Mouse (Mus musculus) cerebellum, adult 9-11 months (tissue): ENCODE results near the gene Spc24.
A peak's percentile ranks its signal among the peaks of the same experiment; 100 is the strongest.
"Not testable (repeated sequence)": the region's sequence is repeated elsewhere in the genome, so short reads cannot be mapped to it uniquely, and the experiment has no call there.

Experiments used
- DNase-seq: peaks from one replicate; pipeline ENCODE4 v3.0.0; 2022

The Spc24 gene

GRCm38 (mm10) chr9:21781657-21782468, 21.8 kb upstream of the Spc24 start:
- DNase-seq, result no peak

- no peak for DNase-seq
These were observed 17.6 kb upstream of the Spc24 start for GRCm38 (mm10) chr9:21777726-21778125.

- peak; percentile 27 for DNase-seq
These were observed 14.2 kb upstream of the Spc24 start for GRCm38 (mm10) chr9:21774353-21774752.

- not testable (repeated sequence) for DNase-seq
These were observed 13.3 kb upstream of the Spc24 start for GRCm38 (mm10) chr9:21773396-21773795.

- peak; percentile 76 for DNase-seq
These were observed 9.6 kb upstream of the Spc24 start for GRCm38 (mm10) chr9:21769558-21770183.

- DNase-seq, result peak; percentile 79
These were observed 8.7 kb upstream of the Spc24 start for GRCm38 (mm10) chr9:21768511-21769411.

- peak; percentile 88 for DNase-seq
These were observed 7.8 kb upstream of the Spc24 start for GRCm38 (mm10) chr9:21767896-21768295.

- peak; percentile 25 for DNase-seq
These were observed 4.2 kb upstream of the Spc24 start for GRCm38 (mm10) chr9:21764084-21764999.

GRCm38 (mm10) chr9:21762135-21762534, 2.0 kb upstream of the Spc24 start:
- peak; percentile 40 for DNase-seq

- no peak for DNase-seq
These were observed 385 bp downstream of the Spc24 start for GRCm38 (mm10) chr9:21759718-21760117.

GRCm38 (mm10) chr9:21758576-21759529, 1.2 kb downstream of the Spc24 start:
- peak; percentile 54 for DNase-seq

- peak; percentile 65 for DNase-seq
These were observed 5.4 kb downstream of the Spc24 start for GRCm38 (mm10) chr9:21754516-21755321.

- DNase-seq, result peak; percentile 87
These were observed 6.1 kb downstream of the Spc24 start for GRCm38 (mm10) chr9:21754003-21754402.

- DNase-seq, result peak; percentile 49
These were observed 7.8 kb downstream of the Spc24 start for GRCm38 (mm10) chr9:21752252-21752792.

GRCm38 (mm10) chr9:21751347-21751746, 8.8 kb downstream of the Spc24 start:
- peak; percentile 71 for DNase-seq

GRCm38 (mm10) chr9:21750370-21750769, 9.7 kb downstream of the Spc24 start:
- DNase-seq, result peak; percentile 52

GRCm38 (mm10) chr9:21749382-21750118, 10.6 kb downstream of the Spc24 start:
- DNase-seq, result peak; percentile 63

GRCm38 (mm10) chr9:21748491-21748890, 11.6 kb downstream of the Spc24 start:
- peak; percentile 78 for DNase-seq

- DNase-seq, result peak; percentile 99
These were observed 12.1 kb downstream of the Spc24 start for GRCm38 (mm10) chr9:21748033-21748432.
